Mouse (Mus musculus): Measurements from ENCODE around the gene Doc2a.

- TF ChIP-seq POLR2A (IDR thresholded peaks at IDR 0.05; ENCODE audit: borderline replicate concordance, extremely low read depth, low read depth, low read length) = no peak
- TF ChIP-seq CTCF (IDR thresholded peaks at IDR 0.05; ENCODE audit: insufficient read depth, low read length) = no peak
These were observed 23.3 kb upstream of the Doc2a start for GRCm38 (mm10) chr7:126823940-126824339.

Measured in lung, adult 2 months (tissue).